Mouse (Mus musculus) spleen, adult 2 months (tissue): ENCODE results near the gene Ccser1.

Experiments used
- CTCF ChIP-seq: fragments of 200-500 bp; IDR thresholded peaks from 2 replicates; pipeline ENCODE4 v1.5.1; 2011; ENCODE audit warnings: mild to moderate bottlenecking, inconsistent platforms; ENCODE audit not compliant: insufficient read depth, insufficient read length, insufficient replicate concordance; ENCODE audit errors: extremely low read depth
- POLR2A ChIP-seq: fragments of 200-500 bp; IDR thresholded peaks from 2 replicates; pipeline ENCODE4 v1.6.1; 2011; ENCODE audit warnings: low read depth, low read length, inconsistent platforms

DNA sequence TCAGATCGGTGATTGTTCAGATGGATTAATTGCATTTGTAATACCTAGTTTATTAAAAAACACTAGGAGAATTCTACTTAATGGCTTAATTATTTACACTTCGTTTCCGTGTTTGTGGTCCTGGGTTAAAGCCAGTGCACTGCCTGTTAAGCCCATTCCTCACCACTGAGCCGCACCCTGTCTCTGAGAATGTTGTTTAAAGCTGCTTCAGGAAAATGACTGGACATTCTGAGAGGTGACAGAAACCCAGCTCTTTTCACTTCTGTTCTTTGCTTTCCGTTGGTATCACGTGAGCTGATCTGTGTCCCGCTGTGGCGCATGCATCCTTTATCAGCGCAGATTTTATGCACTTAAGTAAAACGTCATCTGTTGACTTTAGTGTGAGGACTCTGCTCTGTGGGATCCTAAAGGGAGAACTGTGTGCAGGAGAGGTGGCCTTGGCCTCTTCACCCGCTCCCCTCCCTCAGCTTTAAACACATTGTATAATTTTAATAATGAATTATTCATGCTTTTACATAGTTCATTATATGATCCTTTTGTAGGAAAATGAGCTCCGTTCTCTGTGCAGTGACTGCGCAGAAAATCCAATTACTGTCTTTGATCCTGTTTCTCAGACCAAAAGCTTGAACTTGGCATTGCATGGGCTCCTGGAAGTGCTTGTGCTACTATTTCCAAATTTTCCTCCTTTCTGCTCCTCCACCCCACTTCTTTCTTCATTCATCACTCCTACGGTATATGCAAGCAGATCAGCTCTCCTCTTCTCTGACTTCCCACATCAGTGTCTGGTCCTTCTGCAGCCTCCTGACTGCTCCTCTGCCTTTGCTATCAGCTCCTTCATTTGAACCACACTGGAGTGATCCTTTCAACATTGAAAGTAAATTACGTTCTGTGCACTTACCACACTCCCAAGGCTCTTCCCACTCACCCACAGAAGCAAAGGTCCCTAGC, 149.7 kb downstream of the Ccser1 start:
- TF ChIP-seq CTCF, result no peak
- TF ChIP-seq POLR2A, result no peak
